Mouse (Mus musculus) cerebellum, postnatal 14 days (tissue): Measurements from ENCODE around the gene Rabif.
"Not testable (repeated sequence)": the region's sequence is repeated elsewhere in the genome, so short reads cannot be mapped to it uniquely, and the experiment has no call there.

Experiments used
- DNase-seq, 2 experiments: peaks; one replicate each; pipeline ENCODE4 v3.0.0; 2021; ENCODE audit warnings: mixed read lengths in 2 of 2

Gene Rabif

GRCm38 (mm10) chr1:134513312-134513860 is 18.9 kb downstream of the Rabif start:
- peak; percentile 26 to 30 for DNase-seq

DNA sequence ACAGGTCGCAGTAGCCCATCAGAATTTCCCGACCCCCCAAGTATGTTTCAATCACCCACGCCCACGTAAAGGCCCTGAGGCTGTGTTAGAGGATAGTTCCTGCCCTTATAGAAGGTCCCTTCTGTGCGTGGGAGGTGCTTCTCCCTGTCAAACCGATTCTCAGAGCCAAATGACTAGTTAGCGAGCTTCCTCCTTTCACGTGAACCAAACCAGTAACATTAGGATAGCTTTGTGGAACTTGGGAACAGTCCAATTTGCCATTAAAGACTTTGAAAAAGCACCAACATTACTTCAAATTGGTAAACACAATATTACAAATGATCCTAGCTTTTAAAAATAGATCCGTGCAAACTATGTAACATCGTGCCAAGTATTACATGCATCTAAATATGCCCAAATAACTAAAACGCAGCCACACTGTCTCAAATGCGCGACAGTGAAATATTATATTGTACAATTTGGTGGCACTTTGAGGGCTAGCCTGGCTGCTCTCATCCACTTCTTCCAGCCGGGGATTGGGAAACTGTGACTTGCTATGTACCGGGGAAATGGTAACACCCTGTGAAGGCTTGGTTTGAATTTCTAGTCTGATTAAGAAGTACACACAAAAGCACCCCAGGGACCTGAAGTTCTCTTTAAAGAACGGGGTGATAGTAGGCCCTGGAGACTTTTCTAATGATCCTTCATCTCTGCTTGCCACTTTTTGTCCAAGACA is 19.6 kb downstream of the Rabif start:
- no peak for DNase-seq

DNA sequence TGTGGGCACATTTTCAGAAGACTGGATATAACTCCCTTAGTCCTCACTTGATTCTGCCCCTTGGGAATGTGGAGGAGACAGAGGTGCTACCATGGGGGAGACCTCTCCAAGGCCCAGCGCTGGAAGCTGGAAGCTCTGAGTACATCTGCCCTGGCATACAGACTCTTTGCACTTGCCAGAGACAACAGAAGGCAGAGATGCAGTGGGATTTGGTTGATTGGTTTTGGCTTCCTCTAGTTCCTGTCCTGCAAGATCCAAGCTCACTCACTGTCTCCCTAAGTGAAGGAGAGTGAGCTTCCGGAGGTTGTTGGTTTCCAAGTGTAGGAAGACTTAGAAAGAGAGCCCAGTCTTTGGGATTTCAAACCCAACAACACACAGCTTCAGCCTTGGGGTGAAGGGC is 21.4 kb downstream of the Rabif start:
- peak in 1 of 2 experiments; percentile 20 for DNase-seq

DNA sequence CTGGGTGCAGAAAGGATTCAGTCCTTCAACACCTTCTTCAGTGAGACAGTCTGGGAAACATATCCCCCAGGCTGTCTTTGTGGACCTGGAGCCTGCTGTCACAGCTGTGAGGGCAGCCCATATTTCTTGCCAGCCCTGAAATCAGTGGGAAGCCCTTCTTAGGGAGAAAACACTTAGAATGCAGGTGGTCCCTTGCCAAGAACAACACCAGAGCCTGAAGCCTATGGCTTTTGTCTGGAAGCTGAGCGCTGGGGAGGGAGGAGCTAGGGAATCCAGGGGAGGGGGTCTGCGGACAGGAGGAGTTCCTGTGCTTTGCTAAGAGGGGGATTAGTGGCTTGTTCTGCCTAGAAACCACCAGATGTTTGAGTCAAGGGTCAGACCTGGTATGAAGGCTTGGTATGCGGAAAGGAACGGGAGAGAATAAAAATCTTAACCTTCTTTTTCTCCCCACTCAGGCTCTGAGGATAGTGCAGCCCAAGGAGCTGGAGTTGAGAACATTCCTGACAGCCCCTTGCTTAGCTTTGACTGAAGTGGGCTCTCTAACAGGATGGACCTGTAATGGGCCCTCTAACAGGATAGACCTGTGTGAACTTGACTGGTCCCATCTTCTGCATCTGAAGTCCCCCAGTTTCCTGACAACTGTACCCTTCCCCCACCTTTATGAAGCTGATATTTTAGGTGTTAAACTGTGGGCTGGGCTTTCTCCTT is 22.2 kb downstream of the Rabif start:
- no peak for DNase-seq

GRCm38 (mm10) chr1:134517841-134518240 is 23.4 kb downstream of the Rabif start:
- DNase-seq = not testable (repeated sequence)

- DNase-seq = peak; percentile 88 to 90
These were observed 24.2 kb downstream of the Rabif start for GRCm38 (mm10) chr1:134518677-134519076.

GRCm38 (mm10) chr1:134519201-134519600 is 24.8 kb downstream of the Rabif start:
- not testable (repeated sequence) for DNase-seq

DNA sequence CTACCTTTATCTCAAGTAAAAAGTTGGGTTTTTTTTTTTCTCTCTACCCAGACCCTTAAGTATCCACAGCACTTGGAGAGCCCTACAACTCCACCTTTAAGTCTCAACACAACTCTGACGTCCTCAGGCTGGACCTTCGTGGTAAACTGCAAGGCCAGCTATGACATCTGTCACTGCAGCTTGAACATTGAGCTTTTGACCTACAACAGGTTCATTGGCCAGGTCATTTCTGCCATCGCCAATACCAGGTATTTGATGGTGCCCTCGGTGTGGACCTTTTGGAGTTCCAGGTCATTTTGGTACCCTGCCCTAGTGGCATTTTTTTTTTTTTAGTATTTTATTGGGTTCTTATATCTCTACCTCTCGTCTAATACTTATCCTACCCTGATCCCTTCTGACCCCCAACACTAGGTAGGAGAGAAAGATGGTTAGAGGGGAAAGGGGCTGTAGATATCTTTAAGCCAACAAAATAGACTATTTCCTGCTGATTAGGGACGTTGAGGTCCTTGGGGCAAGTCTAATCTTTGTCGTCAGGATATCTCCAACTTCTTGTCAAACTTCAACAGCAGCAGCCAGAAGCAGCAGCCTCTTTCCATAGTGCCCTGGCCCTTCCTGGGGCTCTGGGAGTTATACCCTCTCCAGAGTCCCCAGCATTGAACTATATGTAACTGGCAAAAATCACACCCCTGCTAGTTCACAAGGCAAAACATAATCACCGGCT is 25.7 kb downstream of the Rabif start:
- DNase-seq = no peak

DNA sequence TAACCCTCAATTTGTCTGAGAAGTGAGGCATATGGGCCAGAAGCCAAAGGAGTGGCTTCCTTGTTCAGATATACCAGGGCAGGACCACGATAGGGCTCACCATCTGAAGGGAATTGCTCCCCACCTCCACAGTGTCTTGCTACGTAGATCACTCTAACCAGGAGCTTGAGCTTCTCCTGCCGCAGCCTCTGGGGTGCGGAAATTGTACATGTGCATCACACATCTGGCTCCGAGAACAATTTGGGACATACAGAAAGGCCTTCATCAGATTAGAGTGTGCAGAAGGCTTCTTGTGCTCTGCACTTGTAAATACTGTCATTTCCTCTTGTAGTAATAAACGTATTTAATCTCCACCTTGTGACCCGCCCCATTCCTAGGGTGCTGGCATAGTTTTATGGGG is 26.7 kb downstream of the Rabif start:
- no peak for DNase-seq

DNA sequence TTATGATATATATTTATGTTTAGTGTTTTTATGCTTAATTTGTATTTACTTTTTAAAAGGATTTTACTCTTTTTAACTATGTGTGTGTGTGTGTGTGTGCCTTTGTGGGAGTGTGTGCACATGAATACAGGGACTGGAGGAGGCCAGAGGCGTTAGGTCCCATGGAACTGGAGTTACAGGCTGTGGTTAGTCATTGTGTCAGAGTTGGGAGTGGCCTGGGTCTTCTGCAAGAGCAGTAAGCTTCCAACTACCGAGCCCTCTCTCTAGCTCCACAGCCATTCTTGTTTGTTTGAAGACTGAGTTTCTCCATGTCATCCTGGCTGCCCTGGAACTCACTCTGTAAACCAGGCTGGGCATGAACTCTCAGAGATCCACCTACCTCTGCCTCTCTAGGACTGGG is 27.9 kb downstream of the Rabif start:
- no peak for DNase-seq

DNA sequence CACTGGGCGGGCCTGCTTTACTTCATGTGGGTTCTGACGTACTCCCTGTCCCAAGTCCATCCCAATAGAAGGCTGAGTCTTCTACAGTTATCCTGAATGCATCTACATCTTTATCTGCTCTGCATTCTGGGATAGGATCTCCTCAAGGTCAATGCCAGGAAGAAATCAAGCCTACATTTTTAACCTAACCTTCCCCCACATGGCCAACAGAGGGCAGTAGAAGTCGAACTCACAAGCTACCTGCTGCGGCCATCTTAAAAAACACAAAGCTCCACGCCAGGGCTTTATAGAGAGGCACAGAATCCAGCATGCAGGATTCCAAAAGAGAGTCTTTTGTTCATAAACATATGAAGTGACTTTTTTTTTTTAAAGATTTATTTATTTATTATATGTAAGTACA is 30.0 kb downstream of the Rabif start:
- DNase-seq = peak in 1 of 2 experiments; percentile 44

DNA sequence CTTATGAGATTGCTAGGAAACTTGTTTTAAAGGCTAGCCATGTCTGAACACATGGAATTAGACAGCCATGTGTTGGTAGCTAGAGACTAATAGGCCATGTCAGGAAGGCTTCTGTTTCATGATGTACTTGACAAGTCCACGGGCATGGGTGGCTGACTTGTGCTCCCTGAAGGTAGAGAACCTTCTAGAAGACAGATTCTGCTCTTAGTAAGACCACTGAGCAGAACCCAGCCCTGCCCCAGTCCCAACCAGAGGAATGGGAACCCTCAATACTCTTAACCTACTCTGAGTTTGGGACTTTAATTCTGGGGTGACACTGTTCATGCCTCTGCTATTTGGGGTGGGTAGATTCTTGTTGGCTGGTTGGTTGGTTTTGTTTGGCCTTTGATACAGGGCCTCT is 30.6 kb downstream of the Rabif start:
- DNase-seq = no peak

DNA sequence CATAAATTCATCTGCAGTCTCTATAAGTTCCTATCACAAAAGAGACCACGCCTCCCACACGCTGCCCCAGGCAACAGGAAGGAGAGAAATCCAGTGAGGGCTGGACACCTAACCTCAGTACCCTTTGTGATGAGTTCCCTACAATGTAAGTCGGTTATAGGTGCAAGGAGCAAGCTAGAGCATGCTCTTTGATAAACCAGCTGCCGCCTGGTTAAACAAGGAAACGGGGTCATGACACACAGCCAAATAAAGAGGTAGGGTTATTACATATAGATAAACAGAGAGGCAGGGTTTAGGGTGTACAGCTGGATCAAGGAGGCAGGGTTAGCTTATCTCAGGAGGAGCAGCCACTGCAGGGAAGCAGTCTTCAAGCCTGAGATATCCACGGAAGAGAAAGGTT is 32.3 kb downstream of the Rabif start:
- no peak for DNase-seq

DNA sequence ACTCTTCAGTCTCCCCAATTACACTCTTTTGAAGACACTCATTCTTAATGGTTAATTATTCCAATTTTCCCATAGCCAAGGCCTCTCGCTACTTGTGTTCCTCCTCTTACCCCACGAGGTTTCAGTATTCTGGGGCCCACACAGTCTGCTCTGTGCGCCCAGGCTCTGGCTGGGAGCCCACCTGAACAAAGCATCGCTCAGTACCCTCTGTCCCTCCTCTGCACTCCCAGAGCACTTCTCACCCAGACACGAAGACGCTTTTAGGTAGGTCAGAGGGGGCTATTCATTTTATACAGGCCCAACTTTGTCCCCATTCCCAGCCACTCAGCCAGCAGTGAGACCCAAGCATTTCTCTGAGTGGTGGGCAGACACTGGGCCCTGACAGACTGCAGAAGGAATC is 36.2 kb downstream of the Rabif start:
- DNase-seq = no peak

DNA sequence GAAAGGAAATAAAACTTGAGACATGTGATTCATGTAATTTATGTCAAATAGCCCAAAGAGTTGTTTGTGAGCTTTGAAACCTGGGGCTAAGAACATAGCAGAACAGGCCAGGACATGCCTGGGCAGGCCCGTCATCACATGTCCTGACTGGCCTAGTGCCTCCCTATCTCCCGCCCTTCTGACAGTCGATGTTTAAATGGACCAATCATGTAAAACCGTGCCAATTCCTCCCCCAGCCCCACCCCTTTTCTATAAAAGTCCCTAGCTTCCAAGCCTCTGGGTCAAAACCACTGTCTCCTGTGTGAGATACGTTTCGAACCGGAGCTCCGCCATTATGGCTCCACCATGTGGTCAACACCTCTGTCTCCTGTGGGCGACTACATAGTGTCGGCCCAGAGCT is 39.3 kb downstream of the Rabif start:
- not testable (repeated sequence) for DNase-seq

DNA sequence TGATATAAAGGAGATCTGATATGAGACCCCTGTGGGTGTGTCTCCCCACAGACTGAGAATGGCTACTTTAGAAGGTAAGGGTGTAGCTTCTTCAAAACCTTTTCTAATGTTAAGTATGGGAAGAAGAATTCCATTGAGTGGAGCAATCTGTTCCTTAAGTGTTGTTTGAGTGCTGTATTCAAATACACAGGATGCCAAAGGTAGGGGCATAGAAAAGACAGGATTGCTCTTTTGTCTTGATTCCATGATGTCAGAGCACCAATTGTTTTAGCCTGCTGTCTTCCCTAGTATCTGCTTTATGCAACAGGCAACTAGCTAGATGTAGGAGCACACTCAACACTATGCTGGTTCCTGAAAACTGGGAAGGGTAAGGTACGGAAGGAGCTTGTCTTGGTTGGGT is 40.6 kb downstream of the Rabif start:
- no peak for DNase-seq

GRCm38 (mm10) chr1:134535513-134535912 is 41.1 kb downstream of the Rabif start:
- no peak for DNase-seq

DNA sequence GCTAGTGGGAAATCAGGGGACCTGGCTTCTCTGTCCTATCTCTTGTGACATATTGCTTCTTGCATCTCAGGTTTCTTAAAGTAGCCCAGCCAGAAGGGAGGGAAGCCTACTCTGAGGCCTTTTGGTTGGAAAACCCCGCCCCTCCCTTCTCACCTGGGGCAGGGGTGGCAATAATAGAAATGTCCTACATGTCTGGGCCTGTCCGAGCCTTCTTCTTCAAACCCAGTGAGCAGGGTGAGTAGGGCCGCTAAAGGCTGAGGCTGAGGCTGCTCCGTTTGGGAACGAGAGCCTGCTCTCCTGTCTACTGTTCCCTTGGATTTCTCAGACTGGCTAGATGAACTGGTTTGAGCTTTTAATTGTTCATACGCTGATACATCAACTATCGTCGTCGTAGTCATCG is 46.2 kb downstream of the Rabif start:
- no peak for DNase-seq

DNA sequence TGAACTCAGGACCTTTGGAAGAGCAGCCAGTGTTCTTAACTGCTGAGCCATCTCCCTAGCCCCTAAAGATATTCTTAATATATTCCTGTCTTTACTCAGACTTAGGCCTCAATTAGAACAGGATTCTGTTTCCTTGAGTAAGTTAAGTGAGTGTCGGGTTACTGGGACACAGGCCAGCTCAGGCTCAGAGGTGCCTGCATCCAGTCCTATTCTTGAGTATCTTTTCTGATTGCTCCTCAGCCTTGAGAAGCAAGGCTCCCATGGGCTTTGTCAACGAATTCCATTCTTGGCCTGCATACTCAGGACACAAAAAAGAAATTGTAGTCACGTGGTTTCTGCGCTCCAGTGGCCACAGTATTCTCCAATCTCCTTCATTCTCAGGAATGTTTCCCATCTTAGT is 53.8 kb downstream of the Rabif start:
- no peak for DNase-seq

DNA sequence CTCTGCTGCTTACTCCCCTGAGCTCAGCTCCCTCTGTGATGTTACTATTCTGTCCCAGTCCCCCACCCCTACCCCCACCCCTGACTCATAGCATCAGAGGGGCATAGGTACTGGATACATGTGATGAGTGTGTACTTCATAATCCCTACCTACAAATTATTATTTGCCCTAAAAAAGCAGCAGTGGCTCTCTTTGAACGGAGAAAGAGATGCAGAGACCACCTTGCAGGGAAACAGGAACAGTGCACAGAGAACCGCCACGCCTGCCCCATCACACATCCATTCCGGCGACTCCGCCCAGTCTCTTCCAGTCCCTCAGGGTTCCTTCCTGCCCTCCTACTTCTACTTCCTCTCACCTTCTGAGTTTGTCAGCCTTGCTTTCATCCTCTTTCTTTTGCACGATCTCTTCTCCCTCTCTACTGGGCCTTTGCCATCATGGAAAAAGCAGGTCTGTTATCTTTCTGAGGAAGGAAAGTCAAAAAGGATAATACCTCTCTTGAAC is 55.2 kb downstream of the Rabif start, which contains the start of gene Mgat4e:
Gene Mgat4e (minus strand): TSS at position 51 of the 501 bp plus-strand sequence.
- DNase-seq = no peak

DNA sequence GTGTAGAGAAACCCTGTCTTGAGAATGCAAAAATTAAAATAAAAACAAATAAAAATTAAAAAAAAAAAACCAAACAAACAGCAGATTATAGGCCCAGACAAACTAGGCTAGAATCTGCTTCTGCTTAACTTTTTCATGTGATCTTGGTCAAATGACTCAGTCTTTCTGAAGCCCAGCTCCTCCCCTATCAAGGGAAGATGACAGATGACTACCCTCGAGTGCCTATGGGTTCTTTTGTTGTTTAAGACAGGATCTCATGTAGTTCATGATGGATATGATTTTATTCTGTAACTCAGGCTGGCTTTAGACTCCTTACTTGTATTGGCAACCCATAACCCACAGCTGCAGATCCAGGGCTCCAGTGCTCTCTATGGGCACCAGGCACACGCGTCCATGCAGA is 57.4 kb downstream of the Rabif start:
- DNase-seq = no peak

GRCm38 (mm10) chr1:134552396-134552795 is 57.9 kb downstream of the Rabif start:
- DNase-seq = no peak

DNA sequence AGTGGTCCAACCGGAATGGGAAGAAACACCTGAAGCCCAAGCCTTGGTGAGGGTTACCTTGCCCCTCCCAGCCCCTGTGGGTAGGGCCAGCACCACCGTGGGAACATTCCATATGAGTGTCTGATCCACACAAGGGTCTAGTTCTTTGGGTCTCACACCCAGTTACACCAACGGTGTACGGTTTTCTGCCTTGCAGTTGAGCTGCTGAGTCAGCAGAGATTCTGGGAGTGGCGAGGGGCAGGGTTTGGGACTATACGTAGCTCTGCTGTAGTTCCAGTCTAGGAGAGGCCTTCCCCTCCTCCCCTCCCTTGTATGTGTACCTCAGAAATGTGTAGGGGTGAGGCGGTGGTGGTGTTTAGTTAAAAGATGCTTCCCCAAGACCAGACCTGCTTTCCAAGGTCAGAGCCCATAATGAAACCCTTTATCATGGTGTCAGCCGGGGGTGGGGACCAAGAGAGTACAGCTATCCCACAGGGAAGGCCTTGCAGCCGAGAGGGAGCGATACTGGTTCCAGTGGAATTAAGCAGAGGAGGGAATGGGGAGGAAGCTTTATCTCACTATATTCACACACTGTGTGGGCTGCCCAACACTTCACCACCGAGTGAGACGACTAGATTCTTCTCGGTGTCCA is 60.9 kb downstream of the Rabif start:
- DNase-seq = no peak
